Mouse (Mus musculus) urinary bladder, postnatal 36 days (tissue): Measurements from ENCODE around the gene Slc22a21.
"Not testable (repeated sequence)": the region's sequence is repeated elsewhere in the genome, so short reads cannot be mapped to it uniquely, and the experiment has no call there.

Source experiments
- DNase-seq, 2 experiments: peaks; one replicate each; pipeline ENCODE4 v3.0.0; 2022; ENCODE audit warnings: low spot score in 2 of 2, mixed read lengths in 1 of 2

Slc22a21 gene

GRCm38 (mm10) chr11:53979788-53980621 lies at the start of gene Slc22a21:
Gene Slc22a21 (minus strand): TSS chr11:53980332.
- DNase-seq, result peak; percentile 59 to 78

DNA sequence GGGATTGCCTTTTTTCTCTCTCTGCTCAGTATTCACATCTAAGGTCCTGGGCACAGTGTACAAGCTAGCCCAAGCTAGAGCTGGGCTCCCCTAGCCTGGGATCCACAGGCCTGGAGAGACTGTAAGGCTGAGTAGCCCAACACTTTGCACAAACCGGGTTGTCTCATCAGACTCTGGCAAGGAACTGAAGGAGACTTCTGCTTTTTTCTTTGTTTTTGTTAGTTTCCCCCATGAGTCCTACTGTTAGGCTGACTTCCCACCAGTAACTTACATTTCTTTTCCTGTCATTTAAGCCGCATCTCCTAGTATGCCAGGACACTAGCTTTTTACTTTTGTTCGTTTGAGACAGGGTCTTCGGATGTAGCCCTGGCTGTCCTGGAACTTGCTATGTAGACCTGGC lies 48.9 kb upstream of the Slc22a21 start:
- DNase-seq, result no peak

DNA sequence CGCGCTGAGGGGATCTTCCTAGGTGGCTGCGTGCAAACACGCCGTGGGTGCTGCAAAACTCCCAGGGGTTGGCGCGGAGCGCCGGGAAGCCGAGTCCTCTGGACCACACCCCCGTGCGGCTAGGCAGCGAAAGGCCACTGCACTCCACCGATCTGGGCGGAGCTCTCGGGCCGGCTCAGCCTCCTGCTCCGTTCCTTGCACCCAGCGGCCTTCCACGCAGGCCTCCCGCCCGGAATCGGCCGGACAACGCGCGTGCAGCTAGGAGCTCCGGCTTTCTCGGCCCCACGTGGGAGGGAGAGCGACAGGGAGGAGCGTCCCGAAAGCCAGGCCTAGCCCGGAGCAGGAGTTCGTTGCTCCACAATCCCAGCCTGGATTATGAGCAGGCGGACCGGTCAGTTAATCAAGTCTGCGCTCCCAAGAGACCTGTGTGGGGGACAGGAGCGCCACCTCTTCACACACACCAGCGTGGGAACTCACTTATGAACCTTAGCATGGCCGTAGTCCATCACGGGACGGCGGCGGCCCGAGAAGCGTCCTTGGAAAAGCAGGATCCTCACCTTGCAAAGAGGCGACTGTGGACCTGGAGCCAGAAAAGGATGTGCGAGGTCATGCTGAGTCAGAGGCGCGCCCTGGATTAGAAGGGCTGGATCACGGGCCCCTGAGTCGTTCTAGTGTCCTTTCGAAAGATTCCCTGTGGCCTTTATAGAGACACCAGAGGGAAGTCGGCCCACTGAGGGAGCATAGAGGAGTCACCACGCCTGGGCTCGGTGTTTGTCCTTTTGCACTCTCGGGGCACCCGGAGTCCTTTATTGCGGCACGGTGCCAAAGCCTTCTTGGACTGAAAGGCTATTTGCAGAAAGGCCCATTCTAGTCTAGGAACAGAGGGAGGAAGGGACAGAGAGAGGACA lies 48.2 kb upstream of the Slc22a21 start, which contains the start of gene Slc22a4:
TSS of gene Slc22a4 (minus strand) at position 47 of the 908 bp plus-strand sequence.
- DNase-seq, result peak; percentile 77 to 84

DNA sequence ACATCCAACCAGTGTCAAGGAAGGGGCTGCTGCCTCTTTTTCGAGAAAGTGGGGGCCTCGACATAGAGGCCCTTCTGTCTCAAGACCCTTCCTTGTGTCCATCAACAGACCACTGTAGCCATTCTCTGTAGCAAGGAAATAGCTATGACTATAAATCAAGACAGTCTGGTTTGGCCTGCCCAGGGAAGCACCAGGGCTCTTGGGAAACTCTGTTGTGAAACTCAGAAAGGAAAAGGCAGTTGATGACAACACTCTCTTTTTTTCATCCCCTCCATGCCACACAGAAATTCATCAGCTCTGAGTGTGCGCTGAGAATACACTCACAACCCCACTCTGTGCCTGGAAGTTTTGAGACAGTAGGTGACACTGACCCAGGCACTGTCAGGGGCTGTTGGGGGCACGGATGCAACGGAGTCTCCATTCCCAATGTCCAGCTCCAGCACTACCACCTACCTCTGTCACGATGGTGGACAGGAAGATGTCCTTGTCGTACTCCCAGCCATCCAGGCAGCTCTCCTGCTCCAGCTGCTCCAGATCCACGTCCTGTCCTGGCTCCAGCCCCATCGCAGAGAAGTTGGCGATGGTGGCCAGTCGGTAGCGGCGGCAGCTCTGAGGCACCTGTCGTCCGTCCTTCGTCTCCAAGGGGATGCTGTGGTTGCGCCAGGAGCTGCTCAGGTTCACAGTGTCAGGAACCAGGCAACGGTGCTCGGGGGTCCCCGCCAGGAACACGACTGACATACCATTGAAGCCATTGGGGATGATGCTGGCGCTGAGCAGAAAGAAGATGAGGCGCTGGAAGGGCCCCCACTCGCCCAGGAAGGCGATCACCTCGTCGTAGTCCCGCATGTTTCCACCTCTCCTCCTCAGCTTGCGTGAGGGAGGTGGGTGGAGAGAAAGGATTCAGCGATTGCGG lies 47.3 kb upstream of the Slc22a21 start:
- no peak for DNase-seq

DNA sequence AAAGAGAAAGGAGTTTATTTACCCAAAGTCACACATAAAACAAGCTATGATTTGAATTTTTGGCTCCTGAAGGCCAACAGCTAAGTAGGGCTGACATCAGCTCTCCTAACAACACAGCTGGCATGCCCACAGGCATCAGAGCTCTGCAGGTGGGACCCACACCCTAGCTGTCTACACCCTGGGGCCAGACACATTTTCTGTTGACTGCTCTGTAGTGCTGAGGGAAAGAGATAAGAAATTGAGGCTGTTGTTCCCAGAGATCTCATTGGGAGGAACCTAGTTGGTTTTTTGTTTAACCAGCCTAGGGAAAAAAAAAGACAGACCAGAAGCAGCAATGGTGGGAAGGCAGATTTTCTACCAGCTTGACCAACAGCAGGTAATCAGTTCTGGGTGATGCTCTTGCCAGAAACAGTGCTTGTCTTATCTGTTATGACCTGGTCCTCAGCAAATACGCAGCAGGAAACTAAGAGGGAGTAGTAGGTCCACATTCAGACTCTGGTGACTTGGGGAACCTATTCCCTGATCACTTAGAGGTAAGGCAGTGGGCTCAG lies 46.4 kb upstream of the Slc22a21 start:
- DNase-seq, result no peak

GRCm38 (mm10) chr11:54021396-54022093 lies 41.4 kb upstream of the Slc22a21 start:
- no peak for DNase-seq

DNA sequence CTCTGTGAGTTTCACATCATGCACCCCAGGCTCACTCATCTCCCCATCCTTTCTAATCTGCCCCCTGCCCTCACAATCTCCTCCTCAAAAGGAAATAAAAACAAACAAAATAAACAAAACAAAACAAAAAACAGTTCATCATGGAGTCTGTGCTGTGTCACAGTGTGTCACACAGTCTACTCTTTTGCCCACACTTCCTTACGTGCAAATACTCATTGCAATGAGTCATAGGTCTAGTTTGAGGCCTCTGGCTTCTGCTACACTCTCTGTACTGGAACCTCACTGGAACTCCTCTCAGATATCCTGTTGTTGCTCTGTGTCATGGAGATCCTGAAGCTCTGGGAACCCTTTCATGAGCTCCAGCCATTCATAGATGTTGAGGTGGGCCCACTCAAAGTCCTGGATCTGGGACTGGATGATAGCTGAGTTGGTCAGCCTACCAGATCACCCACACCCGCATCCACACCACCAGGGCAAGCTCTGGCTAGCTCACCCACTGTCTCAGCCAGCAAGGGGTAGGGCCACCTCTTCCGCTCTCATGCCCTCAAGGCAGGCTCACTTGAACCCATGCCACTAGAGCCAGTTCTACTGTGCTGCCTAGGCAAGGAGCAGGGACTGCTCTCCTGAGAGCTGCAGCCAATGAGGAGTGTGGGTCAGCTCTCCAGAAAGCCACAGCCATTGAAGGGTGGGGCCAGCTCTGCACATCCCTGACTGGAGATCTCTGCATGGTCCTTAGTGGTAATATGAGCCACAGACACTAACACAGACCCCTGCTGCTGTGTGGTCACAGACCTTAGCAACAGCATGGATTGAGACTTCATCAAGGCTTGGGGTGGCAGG lies 39.0 kb upstream of the Slc22a21 start:
- DNase-seq, result no peak

DNA sequence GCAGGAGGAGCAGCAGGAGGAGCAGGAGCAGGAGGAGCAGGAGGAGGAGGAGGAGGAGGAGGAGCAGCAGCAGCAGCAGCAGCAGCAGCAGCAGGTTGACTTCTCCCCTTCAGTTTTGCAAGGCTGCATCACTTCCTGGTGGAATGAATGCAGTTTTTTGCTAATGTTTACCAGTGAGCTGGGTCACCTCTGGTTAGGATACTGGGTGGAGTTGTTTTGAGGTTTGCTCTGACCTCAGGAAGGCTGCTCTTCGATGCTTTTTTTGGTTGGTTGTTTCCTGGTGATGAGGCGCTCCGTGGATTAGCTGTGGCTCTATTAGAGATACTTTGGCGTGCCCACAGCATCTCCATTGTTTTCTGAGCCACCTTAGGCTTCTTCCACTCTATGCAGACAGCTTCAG lies 37.5 kb upstream of the Slc22a21 start:
- DNase-seq, result no peak

DNA sequence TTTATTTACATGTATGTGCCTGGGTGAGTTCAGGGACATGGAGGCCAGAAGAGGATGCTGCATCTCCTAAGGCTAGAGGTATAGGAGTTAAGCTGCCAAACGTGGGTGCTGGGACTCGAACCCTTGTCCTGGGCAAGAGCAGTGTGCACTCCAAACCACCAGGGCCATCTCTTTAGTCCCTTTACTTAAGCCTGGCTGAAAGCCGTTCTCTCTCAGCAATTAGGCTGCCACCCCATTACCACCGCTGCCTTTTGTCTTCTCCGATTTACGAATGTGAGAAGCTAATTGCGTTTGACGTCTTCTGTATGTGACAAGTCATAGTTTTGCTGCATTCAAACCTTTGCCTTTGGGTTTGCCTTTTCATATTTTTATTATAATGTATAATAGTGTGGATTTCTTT lies 35.9 kb upstream of the Slc22a21 start:
- no peak for DNase-seq

- no peak for DNase-seq
Measured at GRCm38 (mm10) chr11:54012961-54013360, 32.8 kb upstream of the Slc22a21 start.

- no peak for DNase-seq
Measured at GRCm38 (mm10) chr11:54011255-54011654, 31.1 kb upstream of the Slc22a21 start.

DNA sequence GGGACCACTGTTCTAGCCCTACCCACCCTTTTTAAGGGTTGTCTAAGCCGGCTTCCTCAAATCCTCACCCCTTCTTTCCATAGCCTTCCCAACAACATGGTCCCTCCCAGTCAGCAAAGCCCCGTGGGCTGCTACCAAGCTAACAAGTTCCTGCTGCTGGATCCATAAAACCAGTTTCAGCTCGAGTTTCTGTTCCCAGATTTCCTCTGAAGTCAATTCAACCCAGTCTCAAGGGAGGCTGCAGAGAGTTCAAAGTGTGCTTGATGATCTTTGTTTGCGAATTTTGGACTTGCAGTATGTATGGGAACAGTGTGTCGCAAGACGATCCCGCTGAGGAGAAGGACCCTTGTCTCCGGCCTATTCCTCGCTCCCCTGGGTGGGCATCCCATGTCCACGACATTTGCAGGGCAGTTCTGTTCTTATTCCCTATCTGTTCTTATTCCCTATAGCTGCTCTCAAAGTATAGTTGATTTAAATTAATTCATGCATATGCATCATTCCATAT lies 28.3 kb upstream of the Slc22a21 start:
- peak; percentile 11 to 27 for DNase-seq

DNA sequence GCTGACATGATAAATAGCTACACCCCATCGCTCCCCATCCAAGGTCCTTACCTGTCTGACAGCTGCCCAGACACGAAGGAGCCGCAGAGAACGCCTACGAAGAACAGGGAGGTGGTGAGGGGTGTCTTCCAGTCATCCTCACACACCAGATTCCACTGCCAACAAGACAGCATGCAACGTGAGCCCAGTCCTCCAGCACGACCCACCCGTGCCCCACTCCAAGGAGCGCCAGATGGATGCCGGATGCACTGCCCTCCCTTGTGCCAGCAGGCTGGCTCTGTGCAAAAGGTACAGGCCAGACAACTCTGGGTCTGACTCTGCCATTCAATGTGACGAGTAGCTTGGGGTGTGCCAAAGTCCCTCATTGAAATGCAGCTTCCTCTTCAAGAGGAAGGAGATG lies 27.6 kb upstream of the Slc22a21 start:
- peak in 1 of 2 experiments; percentile 44 for DNase-seq

GRCm38 (mm10) chr11:54006901-54007300 lies 26.8 kb upstream of the Slc22a21 start:
- peak in 1 of 2 experiments; percentile 75 for DNase-seq

DNA sequence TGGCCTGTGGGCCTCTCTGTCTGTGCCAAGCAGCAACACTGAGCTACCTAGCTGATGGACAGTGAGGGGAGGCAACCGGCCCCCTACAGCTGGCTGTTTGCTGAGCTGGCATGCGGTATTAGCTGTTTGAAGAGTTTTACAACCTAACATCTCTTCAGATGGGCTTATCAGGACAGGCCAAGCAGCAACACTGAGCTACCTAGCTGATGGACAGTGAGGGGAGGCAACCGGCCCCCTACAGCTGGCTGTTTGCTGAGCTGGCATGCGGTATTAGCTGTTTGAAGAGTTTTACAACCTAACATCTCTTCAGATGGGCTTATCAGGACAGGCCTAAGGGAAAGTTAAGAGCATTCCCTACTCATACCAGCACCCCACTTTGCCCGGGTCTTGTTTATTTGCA lies 26.2 kb upstream of the Slc22a21 start:
- not testable (repeated sequence) for DNase-seq

GRCm38 (mm10) chr11:54004734-54005133 lies 24.6 kb upstream of the Slc22a21 start:
- DNase-seq, result no peak

GRCm38 (mm10) chr11:54004221-54004620 lies 24.1 kb upstream of the Slc22a21 start:
- DNase-seq, result peak in 1 of 2 experiments; percentile 30

DNA sequence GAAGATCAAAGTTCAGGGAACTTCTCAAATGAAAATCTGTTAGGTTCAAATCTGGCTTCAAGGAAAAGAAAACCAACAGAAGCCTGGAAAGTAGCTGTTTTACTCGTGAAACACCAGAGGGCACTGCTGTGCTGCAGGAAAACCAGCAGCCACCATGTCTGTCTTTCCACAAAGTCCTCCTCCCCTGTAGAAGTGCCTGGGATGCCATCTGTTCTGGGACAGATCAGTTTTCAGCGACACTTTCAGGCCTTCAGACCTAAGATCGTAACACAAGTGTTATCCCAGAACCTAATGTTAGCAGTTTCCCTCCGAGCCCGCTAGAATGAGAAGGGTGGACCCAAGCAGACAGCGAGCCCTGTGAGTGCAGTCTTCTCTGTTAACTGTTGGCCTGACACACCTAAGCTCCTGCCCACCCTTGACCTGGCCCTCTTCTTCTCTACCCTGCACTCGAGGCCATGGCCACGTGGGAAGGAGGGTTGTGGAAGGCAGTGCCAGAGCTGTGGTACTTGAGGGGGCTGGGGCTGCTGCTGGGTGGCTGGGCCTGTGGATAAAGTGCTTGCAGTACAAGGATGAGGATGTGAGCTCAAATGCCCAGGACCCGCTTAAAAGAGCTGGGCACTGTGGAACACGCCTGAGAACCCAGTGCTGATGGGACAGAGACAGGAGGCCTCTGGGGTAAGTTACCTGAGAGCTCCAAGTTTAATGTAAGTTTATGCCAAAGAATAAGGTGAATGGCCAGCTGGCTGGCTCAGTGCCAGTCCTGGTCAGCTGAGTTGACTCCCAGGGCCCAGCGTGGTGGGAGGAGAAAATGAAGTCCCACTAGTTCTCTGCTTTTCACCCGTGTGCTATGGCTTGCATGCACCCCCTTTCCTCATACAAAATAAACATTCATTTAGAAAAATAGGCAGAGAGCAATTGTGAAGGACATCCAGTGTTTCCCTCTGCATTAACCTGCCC lies 22.9 kb upstream of the Slc22a21 start:
- peak; percentile 28 to 41 for DNase-seq
